Comparison of ENCODE assay signal across 15 mouse cellular contexts in the genomic region with DNA sequence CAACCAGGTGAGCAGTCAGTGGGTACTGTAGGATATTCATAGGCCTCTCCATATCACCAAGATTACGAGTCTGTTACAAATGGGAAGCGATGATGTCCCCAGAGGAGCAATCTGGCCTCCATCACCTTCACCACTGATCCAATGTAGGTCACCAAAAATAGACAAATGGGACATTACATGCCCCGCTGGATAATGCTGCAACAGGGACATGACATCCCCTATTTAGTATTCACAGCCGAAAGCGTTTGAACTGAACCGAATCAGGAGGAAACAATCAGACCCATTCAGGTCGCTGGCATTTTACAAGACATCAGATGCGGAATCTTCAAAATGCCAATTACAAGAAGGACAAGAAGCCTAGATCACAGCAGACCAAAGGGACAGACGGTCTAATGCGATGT.
DNase-seq lines count a peak whose midpoint lies in the region; ATAC-seq and TF ChIP-seq lines count a peak whose summit lies in the region.
"Had no signal": no experiment of that assay in that cellular context is flagged by ENCODE, and none has a peak within 500 bp of the region (broad histone marks: within the 10 kb centered on the region; RNA-seq: fewer than 3 reads in every experiment).

No protein-coding gene starts in this region.

- no peaks in the 10 kb centered on the region for H3K36me3 ChIP-seq in forebrain, embryonic 15.5 days
- H3K36me3 ChIP-seq in forebrain, embryonic 10.5 days (replicated peaks) = no peaks in the 10 kb centered on the region
- H3K36me3 ChIP-seq in midbrain, embryonic 14.5 days (ENCODE audit: control insufficient read depth, insufficient read depth, low read length) = no peaks in the 10 kb centered on the region
- no peaks in the 10 kb centered on the region for H3K36me3 ChIP-seq in midbrain, embryonic 11.5 days (ENCODE audit: control insufficient read depth, insufficient read depth, low read length)
- H3K36me3 ChIP-seq in hindbrain, postnatal 0 days (ENCODE audit: insufficient read depth, low read length) = no peaks in the 10 kb centered on the region
- H3K36me3 ChIP-seq: embryonic facial prominence, embryonic 13.5 days; heart, embryonic 12.5 days had no signal

- no peaks in the 10 kb centered on the region for H3K27me3 ChIP-seq in forebrain, embryonic 15.5 days
- no peaks in the 10 kb centered on the region for H3K27me3 ChIP-seq in forebrain, embryonic 10.5 days (ENCODE audit: poor library complexity, severe bottlenecking)
- H3K27me3 ChIP-seq in midbrain, embryonic 14.5 days (ENCODE audit: control insufficient read depth, insufficient read depth, low read length) = no peaks in the 10 kb centered on the region
- H3K27me3 ChIP-seq in midbrain, embryonic 11.5 days (ENCODE audit: control insufficient read depth, insufficient read depth, low read length) = no peaks in the 10 kb centered on the region
- H3K27me3 ChIP-seq in hindbrain, postnatal 0 days (ENCODE audit: insufficient read depth, low read length) = no peaks in the 10 kb centered on the region
- H3K27me3 ChIP-seq: embryonic facial prominence, embryonic 13.5 days; heart, embryonic 12.5 days had no signal

- 0 out of 2 replicates have a peak overlapping the region, but pooled peaks have one; percentile 48 for H3K27ac ChIP-seq in forebrain, embryonic 15.5 days (replicated peaks)
- no peak overlapping the region for H3K27ac ChIP-seq in forebrain, embryonic 10.5 days
- peak overlapping the region; percentile 13; the same call in 1 of the 2 replicates for H3K27ac ChIP-seq in midbrain, embryonic 14.5 days (replicated peaks; ENCODE audit: low read depth, low read length)
- no peak overlapping the region for H3K27ac ChIP-seq in midbrain, embryonic 11.5 days (ENCODE audit: low read depth, low read length)
- peak overlapping the region; percentile 57 for H3K27ac ChIP-seq in hindbrain, postnatal 0 days
- H3K27ac ChIP-seq: embryonic facial prominence, embryonic 13.5 days had no signal

- intact Hi-C loops in heart, postnatal 36 days (cut with DNase I) = no loop called here

- no peak overlapping the region for H3K4me2 ChIP-seq in forebrain, embryonic 15.5 days (replicated peaks)
- no peak overlapping the region for H3K4me2 ChIP-seq in midbrain, embryonic 14.5 days (ENCODE audit: low read length)
- no peak overlapping the region for H3K4me2 ChIP-seq in midbrain, embryonic 11.5 days
- no peak overlapping the region for H3K4me2 ChIP-seq in hindbrain, postnatal 0 days (ENCODE audit: low read depth, low read length)
- H3K4me2 ChIP-seq: embryonic facial prominence, embryonic 13.5 days; heart, embryonic 12.5 days; liver, embryonic 11.5 days had no signal

- ATAC-seq in forebrain, embryonic 15.5 days (replicated peaks) = no peak
- no peak for ATAC-seq in midbrain, embryonic 14.5 days (ENCODE audit: low FRiP score, low TSS enrichment)
- no peak for ATAC-seq in midbrain, embryonic 11.5 days (ENCODE audit: low FRiP score)
- ATAC-seq in hindbrain, postnatal 0 days = peak; percentile 22

- 0 out of 2 replicates have a peak, but pooled peaks cover 6% of the 10 kb centered on the region for H3K9me3 ChIP-seq in forebrain, embryonic 15.5 days
- H3K9me3 ChIP-seq in forebrain, embryonic 10.5 days = peaks cover 19% of the 10 kb centered on the region
- H3K9me3 ChIP-seq in midbrain, embryonic 14.5 days (ENCODE audit: control insufficient read depth, low read length) = 0 out of 2 replicates have a peak, but pooled peaks cover 4% of the 10 kb centered on the region
- peaks cover 6% of the 10 kb centered on the region; the same call in 1 of the 2 replicates for H3K9me3 ChIP-seq in midbrain, embryonic 11.5 days (ENCODE audit: control insufficient read depth, low read length)
- 0 out of 2 replicates have a peak, but pooled peaks cover 2% of the 10 kb centered on the region for H3K9me3 ChIP-seq in hindbrain, postnatal 0 days (ENCODE audit: low read length)
- H3K9me3 ChIP-seq: heart, embryonic 12.5 days had no signal

- H3K4me3 ChIP-seq in forebrain, embryonic 15.5 days = no peak overlapping the region
- H3K4me3 ChIP-seq in forebrain, embryonic 10.5 days = no peak overlapping the region
- H3K4me3 ChIP-seq in midbrain, embryonic 14.5 days (replicated peaks; ENCODE audit: low read depth, low read length) = no peak overlapping the region
- no peak overlapping the region for H3K4me3 ChIP-seq in midbrain, embryonic 11.5 days (ENCODE audit: low read depth, low read length)
- no peak overlapping the region for H3K4me3 ChIP-seq in hindbrain, postnatal 0 days (ENCODE audit: low read length)
- H3K4me3 ChIP-seq: embryonic facial prominence, embryonic 13.5 days; heart, embryonic 12.5 days had no signal

- TF ChIP-seq CTCF in hindbrain, postnatal 0 days (IDR thresholded peaks at IDR 0.05; ENCODE audit: low read depth) = no peak

- no peak for DNase-seq in forebrain, embryonic 10.5 days (ENCODE audit: extremely low spot score, low spot score)
- DNase-seq in midbrain, embryonic 14.5 days = no peak
- DNase-seq in midbrain, embryonic 11.5 days (ENCODE audit: low spot score, missing footprints) = no peak
- peak; percentile 52 for DNase-seq in hindbrain, postnatal 0 days (ENCODE audit: low spot score)
- DNase-seq in telencephalon, adult 2 months (ENCODE audit: low read depth, low spot score) = peak; percentile 26
- DNase-seq in kidney, postnatal 25 days = no peak
- no peak for DNase-seq in heart, postnatal 36 days
- DNase-seq: adrenal gland, postnatal 10 days; B cell, adult 2 months; gastrocnemius, postnatal 25 days; kidney, adult 9 months had no signal

- WGBS in forebrain, embryonic 15.5 days = 57% methylated on average over 10 of the region's 10 CpGs
- WGBS in forebrain, embryonic 10.5 days = 85% methylated on average over 10 of the region's 10 CpGs
- WGBS in midbrain, embryonic 14.5 days = 64% methylated on average over 10 of the region's 10 CpGs
- 84% methylated on average over 10 of the region's 10 CpGs for WGBS in midbrain, embryonic 11.5 days
- 32% methylated on average over 10 of the region's 10 CpGs for WGBS in hindbrain, postnatal 0 days

- no peak overlapping the region for H3K9ac ChIP-seq in forebrain, embryonic 15.5 days (replicated peaks)
- H3K9ac ChIP-seq in midbrain, embryonic 14.5 days (replicated peaks; ENCODE audit: low read length) = no peak overlapping the region
- no peak overlapping the region for H3K9ac ChIP-seq in midbrain, embryonic 11.5 days (ENCODE audit: low read length)
- no peak overlapping the region for H3K9ac ChIP-seq in hindbrain, postnatal 0 days (replicated peaks; ENCODE audit: low read length)
- H3K9ac ChIP-seq: embryonic facial prominence, embryonic 13.5 days; heart, embryonic 12.5 days had no signal

- peaks cover 18% of the 10 kb centered on the region for H3K4me1 ChIP-seq in forebrain, embryonic 15.5 days
- peaks cover 9% of the 10 kb centered on the region; the same call in 1 of the 2 replicates for H3K4me1 ChIP-seq in forebrain, embryonic 10.5 days
- peaks cover 8% of the 10 kb centered on the region; the same call in 1 of the 2 replicates for H3K4me1 ChIP-seq in midbrain, embryonic 14.5 days (ENCODE audit: control insufficient read depth, insufficient read depth, low read length)
- H3K4me1 ChIP-seq in midbrain, embryonic 11.5 days (ENCODE audit: control insufficient read depth, insufficient read depth, low read length) = no peaks in the 10 kb centered on the region
- peaks cover 27% of the 10 kb centered on the region for H3K4me1 ChIP-seq in hindbrain, postnatal 0 days (ENCODE audit: insufficient read depth, low read length)
- H3K4me1 ChIP-seq: embryonic facial prominence, embryonic 13.5 days; heart, embryonic 12.5 days had no signal

Comparison
In these comparisons a context has a peak if more than half of its experiments do, and no peak if none do; other contexts are left out.
1. H3K27ac ChIP-seq: peak in forebrain, embryonic 15.5 days (single experiment), midbrain, embryonic 14.5 days (single experiment) and hindbrain, postnatal 0 days (single experiment); none in forebrain, embryonic 10.5 days (single experiment) and midbrain, embryonic 11.5 days (single experiment).
2. DNase-seq: peak in hindbrain, postnatal 0 days (single experiment) and telencephalon, adult 2 months (single experiment); none in forebrain, embryonic 10.5 days (single experiment), midbrain, embryonic 14.5 days (single experiment), midbrain, embryonic 11.5 days (single experiment), kidney, postnatal 25 days (0 of 2) and heart, postnatal 36 days (0 of 2).